Mouse (Mus musculus): ENCODE results near the gene Lrsam1.

Gene Lrsam1

DNA sequence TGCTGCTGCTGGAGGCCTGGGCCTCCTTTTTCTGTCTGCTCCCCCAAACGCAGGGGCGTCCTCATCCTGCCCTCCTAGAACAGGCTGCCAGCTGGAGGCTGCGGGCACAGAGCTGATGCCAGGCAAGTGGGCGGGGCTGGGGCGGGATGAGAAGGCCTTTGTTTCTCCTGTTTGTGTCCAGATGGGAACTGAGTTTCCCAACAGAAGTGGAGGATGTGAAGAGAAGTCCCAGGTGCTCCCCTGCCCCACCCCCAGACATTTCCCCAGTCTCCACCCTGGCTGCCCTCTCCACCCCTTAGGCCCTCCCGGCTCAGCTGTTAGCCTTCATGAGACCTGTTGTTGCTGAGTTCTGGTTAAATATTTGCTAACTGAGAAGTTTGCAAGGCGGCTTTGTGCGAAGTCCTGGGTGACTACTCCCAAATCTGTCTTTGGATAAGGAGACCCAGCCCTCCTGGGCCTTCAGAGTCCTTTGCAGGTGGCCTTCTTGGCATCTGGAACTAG lies 65.8 kb downstream of the Lrsam1 start:
- no peak for DNase-seq (ENCODE audit: low read depth, low spot score)

DNA sequence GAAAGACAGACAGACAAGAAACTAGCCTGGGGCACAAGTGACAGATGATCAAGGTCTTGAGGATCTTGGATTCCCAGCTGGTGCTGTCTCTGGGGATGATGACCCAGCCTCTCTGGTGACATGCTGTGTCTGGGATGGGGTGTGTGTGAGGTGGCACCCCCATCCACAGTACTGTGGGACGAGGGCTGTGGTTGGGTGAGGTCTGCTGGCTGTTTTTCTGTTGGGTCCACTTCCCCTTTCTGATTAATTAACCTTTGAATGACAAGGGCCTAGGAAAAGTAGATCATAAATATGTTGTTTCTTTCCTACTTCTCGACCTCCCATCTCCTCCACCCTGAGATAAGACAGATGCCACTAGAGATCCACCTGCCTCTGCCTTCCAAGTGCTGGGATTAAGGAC lies 67.3 kb downstream of the Lrsam1 start:
- DNase-seq (ENCODE audit: low read depth, low spot score): no peak

DNA sequence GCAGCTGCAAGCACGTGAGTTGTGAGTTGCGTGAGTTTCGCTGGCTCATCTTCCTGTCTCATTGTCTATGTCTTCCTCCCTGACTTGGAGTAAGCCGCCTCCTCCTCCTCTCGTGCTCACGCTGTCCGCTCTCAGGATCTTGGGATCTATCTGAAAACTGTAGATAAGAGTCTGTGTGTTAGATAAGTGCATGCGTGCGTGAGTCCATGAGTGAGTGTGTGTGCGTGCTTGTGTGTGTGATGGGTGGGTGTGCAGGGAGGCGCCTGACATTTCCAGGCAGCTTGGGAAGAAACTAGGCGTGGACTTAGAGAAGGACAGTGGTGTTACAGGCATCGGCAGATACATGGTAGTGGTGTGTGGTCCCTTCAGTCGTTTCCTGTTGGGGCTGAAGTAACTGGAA lies 68.9 kb downstream of the Lrsam1 start:
- DNase-seq (ENCODE audit: low read depth, low spot score): no peak

DNA sequence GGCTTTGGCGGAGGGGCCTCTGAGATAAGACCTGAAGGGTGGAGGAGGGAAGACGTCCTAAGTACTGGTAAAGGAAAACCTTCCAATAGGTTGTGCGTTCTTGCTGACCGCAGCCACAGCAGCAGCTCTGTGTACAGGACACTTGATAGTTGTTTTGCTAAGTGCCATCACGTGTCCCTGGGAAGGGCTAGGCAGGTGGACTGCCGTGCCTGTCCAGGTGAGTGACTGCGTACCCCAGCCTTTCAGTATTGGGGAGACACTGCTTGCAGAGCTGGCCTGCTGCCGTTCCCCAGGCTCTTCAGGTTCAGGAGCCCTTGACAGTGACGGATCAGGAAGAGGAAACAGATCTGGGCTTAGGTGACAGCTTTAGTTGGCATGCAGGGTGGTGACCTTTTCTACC lies 70.1 kb downstream of the Lrsam1 start:
- DNase-seq (ENCODE audit: low read depth, low spot score): no peak

DNA sequence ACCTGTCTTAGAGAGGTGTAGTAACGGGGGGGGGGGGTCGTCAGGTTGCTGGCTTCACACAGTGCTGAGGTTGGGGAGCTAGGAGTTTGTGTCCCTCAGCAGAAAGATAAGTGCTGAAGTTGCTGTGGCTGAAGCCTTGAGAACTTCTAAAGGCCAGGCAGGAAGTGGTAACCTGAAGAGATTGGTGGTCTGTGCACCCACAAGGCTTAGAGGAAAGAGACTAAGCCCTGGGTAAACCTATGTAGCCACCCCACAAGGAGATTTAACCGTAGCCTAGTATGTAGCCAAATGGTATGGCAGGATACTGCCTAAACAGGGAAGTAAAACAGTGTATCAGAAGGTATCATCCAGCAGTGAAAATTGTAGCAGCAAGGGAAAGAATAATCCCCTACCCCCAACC lies 71.1 kb downstream of the Lrsam1 start:
- no peak for DNase-seq (ENCODE audit: low read depth, low spot score)

DNA sequence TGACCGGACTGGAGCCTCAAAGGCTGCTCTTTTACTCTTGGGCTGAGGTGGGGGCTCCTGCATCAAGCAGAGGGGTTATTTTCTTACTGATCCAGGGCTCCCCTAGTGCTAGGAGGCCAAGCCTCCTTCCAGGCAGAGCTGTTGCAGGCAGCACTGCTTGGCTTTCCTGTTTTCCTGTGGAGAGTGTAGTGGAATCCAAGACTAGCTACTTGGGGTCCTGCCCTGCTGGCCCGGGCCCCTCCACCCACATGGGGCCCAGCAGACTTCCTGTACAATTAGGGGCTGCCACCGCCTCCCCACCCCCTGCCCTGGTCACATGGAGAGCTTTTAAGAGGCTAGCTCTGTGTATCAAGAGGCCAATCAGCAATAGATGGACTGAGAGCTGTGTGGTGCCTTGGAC lies 72.9 kb downstream of the Lrsam1 start:
- no peak for DNase-seq (ENCODE audit: low read depth, low spot score)

DNA sequence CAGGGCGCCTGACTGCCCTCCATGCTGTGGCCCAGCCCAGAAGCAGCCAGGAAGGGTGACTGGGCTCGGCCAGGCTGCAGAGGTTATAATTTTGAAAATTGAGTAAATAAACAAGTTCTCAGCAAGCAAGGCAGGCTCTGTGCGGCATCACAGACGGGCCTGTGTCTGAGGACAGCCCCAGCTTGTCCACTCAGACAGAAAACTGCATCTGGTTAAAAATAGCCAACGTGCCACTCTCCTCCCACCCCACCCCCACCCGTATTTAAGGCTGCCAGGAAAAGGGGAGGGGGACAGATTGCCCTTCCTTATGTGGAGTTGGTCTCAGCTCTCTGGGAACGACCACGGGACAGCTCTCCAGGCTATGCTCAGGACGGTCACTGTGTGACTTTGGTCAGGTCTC lies 73.4 kb downstream of the Lrsam1 start:
- DNase-seq (ENCODE audit: low read depth, low spot score): no peak

DNA sequence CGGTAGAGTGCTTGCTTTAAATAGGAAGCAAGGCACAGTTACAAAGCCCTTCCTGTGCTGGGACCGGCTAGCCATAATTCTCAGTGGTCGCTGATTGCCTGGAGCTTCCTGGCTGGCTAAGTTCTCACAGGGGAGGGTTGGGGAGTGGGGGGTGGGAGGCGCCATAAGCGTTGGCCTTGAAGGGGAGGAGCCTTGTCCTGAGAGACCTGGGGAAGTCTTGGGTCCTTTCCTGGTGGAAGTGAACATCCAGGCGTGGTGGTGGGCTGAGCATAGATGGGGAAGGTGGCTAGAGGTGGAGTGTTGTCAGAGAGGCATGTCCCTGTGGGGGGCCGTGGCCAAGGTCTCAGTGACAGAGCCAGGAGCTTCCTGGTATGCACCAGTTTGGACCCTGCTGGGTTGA lies 76.7 kb downstream of the Lrsam1 start:
- peak; percentile 78 for DNase-seq (ENCODE audit: low read depth, low spot score)

DNA sequence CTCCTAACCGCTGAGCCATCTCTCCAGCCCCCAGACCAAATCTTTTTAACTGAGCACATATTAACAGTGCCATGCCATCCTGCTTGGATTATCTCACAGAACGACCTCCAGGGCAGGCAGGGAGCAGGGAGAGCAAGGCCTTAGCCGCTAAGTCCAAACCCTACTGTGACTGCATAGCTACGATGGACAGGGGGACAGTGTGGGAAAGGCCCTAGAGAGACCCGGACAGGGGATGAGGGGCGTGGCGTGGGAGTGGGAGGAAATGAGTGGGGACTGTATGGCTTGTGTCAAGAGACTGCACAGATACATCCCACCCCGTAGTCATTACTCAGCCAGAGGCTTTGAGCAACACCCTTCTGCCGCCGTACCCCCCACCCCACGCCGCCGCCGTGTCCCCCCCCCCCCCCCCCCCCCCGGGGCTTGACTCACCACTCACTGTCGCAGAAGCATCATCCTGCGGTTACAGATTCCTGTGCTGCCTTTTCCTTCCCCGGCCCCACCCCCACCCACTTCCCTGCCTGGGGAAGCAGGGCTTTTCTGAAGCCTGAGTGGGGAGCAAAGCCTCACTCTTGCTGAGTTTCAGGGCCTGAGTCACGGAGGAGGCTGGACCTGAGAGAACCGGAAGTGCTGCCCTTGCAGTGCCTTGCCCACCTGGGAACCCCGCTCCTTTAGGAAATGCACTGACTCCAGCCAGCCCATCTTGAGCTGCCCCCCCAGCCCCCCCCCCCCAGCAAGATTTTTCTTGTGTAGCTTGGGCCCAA lies 79.0 kb downstream of the Lrsam1 start:
- DNase-seq (ENCODE audit: low read depth, low spot score): no peak

DNA sequence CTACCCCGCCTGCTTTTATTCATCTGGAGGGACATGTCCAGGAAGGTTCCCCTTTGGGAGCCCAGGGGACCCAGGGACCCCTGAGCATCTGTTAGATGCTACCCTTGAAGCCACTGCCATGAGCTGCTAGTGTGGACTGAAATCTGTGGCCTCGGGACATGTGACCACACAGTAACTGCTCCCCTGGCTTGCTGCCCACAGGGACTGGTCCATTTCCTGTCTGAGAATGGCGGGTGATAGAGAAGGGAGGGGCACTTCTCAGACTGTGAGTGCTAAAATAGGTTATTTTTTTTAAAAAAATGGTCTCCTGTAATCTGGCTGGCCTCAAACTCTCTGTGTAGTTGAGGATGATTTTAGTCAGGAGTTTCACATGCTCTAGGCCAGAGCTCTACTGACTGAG lies 79.7 kb downstream of the Lrsam1 start:
- no peak for DNase-seq (ENCODE audit: low read depth, low spot score)

DNA sequence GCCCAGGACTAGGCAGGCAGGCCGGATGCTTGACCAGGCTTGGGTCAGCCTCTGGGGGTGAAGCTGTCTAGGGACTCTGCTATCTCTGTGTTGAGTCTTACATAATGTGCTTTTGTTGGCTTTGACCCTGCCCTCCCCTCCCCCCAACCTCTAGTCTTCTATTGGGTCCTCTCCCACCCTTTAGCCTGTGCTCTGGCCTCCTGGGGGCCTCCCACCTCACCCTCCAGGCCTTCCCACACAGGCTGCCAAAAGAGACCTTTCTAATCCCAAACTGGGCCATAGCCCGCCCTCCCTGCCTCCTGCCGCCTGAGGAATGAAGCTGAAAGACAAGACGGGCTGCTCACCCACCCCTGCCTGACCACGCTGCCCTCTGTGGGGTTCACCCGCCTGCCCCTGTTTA lies 80.4 kb downstream of the Lrsam1 start:
- no peak for DNase-seq (ENCODE audit: low read depth, low spot score)

DNA sequence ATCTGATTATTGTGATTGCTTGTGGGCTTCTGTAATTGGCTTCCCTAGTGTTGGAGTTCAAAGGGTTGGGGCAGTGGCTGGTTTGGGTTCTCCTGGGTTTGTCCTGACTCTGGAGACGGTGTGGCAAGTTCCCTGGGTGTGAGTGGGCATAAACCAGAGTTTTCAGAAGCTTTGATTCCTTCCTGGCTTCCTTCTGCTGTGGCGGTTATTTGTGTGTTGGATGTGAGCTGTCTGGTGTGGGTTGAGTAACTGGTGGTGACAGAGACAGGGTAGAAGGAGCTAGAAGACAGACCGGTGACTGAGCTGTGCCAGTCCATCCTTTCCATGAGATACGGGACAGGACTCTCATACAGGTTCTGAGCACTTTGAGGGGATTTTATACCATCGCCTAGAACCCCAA lies 81.8 kb downstream of the Lrsam1 start:
- DNase-seq (ENCODE audit: low read depth, low spot score): no peak

DNA sequence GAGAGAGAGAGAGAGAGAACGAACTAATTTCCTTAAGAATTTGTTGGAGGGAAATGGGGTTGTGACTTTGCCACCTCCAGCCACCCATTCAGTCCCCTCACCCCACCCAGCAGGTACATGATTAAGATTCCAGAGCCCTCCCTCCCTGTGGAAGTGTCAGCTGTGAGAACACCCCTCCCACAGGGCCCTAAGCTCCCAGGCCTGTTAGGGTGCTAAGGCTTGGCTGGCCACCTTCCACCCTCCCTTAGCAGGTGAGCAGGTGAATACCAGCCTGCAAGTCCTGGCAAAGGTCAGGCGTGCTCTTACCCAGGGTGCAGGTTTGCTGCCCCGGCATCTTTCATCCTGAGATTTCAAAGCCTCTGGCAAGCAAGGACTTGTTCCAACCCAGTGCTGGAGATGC lies 83.0 kb downstream of the Lrsam1 start:
- DNase-seq (ENCODE audit: low read depth, low spot score): no peak

DNA sequence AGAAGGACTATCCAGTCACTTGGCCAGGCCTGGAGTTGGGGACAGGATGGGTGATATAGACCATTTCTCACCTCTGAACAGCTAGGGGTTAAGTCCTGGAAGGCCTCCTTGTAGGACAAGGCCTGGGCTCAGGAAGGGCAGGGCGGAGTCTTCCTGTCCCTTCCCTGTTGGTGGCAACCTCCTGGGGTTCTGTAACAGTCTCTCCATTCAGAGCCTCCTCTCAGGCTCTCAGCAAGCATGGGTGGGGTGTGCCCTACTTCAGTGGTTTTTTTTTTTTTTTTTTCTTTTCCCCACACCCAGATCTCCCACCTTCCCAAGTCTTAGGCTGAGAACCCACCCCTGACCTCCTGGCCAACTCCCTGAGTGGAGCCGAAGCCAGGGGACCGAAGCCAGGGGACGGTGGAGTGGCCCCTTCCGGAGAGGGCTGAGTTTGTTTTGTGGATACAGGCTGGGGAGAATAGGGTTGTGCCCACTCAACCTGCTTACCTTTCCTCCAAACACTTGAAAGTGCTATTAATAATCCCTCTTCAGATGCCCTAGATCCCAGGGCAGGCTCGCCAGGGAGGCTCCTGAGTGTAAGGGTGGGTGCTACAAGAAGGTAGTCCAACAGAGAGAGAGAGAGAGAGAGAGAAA lies 83.5 kb downstream of the Lrsam1 start:
- DNase-seq (ENCODE audit: low read depth, low spot score): peak; percentile 56

DNA sequence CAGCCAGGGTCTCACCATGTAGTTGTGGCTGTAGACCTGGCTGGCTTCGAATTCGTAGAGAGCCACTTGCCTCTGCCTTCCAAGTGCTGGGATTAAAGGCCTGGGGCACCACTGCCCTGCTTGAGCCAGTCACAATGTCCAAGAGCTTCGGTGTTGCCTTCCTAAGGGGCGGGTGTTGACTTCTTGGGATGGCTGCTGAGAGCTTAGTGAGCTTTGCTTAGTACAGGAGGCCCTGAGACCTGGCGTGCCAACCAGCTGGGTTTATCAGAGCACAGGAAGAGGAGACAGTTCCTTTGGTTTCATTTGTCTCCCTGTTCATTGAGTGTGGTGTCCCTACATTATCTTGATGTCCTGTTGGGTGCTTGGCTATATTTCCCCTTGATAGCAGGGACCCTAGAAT lies 84.1 kb downstream of the Lrsam1 start:
- no peak for DNase-seq (ENCODE audit: low read depth, low spot score)

DNA sequence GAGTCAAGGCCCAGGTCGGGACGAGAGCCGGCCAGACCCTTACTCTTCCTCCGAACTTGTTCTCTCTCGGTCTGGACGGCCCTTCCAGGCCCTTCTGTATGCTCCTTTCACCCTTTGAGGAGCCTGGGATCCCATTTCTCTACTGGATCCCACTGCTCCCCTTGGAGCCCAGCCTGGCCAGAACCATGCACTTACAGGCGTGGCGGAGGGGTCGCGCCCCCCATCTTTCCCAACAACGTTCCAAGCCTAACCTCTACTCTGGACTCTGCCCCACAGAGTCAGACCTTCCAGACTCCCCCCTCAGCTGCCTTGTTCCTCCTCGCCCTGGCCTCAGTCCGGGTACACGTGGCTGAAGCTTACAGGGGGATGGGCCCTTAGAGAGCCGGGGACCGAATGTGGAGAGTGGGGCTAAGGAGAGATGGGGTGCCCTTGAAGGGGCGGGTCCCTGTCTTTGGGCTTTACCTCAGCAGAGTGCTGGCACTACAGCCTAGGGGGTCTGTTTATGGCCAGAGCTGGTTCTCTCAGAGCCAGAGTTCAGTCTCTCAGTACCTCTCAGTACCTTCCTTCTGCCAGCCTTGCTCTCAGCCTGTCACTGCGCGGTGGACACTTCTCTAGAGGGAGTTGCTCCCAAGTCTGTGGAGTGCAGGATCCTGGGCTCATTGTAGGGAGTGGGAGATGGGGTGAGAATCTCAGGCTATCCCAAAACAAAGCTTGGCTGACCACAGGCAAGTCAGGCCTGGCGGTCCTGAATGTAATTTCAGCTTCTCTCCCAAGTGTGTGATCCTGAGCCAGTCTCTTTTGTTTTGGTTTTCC lies 84.7 kb downstream of the Lrsam1 start:
- DNase-seq (ENCODE audit: low read depth, low spot score): peak; percentile 45

DNA sequence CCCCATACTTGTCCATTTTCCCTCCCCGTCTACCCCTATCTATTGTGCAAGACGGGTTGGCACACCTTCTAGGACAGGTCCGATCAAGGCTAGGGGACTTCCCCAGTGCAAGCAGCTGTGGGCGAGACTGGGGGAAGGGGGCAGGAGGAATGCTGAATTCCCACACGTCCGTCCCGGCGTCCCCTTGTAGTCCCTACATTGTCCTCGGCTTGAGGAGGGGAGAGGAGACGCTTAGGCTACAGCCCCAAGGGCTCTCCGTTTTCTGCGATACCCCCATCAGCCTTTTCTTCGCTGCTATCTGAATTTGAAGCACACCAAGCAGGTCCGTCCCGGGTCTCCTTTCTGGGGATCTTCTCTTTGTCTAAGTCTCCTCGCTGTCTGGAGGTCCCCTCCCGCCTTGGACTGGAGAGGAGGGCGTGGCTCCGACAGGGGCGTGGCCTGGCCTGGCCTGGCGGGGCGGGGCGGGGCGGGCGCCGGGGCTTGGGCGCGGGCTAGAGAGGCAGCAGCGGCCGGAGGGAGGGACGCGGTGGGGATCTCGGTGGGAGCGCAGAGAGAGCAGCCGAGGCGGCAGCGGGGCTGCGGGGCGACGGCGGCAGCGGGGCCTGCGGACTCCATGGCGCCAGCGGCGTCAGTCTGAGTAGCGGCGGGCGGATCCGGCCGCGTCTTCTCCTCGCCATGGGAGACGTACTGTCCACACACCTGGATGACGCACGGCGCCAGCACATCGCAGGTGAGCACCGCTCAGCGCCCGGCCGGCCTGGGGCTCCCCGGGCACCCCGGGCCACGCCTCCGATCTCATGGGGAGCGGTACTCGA lies 85.5 kb downstream of the Lrsam1 start, which contains the start of gene Fam129b:
Gene Fam129b, plus strand, starts transcription at position 440 of the 815 bp plus-strand sequence.
- DNase-seq (ENCODE audit: low read depth, low spot score): peak; percentile 94
